Mouse (Mus musculus): ENCODE results near the gene Ltf.

DNA sequence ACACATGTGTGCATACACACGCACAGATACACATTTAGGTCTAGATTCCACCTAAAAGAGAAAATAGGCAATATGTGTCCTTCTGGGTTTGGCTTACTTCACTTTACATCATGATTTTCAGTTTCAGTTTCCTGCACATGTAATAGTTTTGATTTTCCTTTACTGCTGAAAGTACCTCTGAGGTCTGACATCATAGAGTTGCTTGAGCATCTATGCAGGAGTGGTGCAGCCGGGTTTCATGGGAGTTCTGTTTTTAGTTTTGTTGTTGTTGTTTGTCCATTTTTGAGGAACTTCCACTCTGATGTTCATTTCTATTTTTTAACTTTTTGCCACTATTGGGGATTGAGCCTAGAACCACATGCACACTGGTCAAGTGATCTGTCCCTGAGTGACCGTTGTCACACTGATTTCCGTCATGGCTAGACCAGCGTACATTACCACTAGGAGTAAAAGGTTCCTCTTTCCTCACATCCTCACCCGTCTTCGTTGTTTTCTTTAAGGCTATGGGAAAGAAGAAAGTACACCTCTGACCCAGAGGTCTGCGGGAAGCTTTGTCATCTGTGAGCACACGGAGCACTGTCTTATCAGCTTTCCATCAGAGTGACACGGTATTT, 40.0 kb downstream of the Ltf start:
- no peak for TF ChIP-seq CTCF (IDR thresholded peaks at IDR 0.05; ENCODE audit: low read depth)
- TF ChIP-seq EP300 (IDR thresholded peaks at IDR 0.05; ENCODE audit: low read depth), result peak; percentile 52; the same call in 1 of the 2 replicates
